Mouse (Mus musculus): ENCODE measurements around the gene Nudcd3.
"Not testable (repeated sequence)": the region's sequence is repeated elsewhere in the genome, so short reads cannot be mapped to it uniquely, and the experiment has no call there.

Nudcd3 gene

GRCm38 (mm10) chr11:6123605-6124120 is 76.6 kb downstream of the Nudcd3 start:
- DNase-seq (ENCODE audit: low spot score in 2 of 2): no peak

- no peak for DNase-seq (ENCODE audit: low spot score in 2 of 2)
These were observed 77.6 kb downstream of the Nudcd3 start for GRCm38 (mm10) chr11:6122631-6123030.

GRCm38 (mm10) chr11:6120596-6120995 is 79.6 kb downstream of the Nudcd3 start:
- peak; percentile 81 to 92 for DNase-seq (ENCODE audit: low spot score in 2 of 2)

- peak in 1 of 2 experiments; percentile 26 for DNase-seq (ENCODE audit: low spot score in 2 of 2)
These were observed 80.2 kb downstream of the Nudcd3 start for GRCm38 (mm10) chr11:6120001-6120400.

- peak; percentile 75 to 76 for DNase-seq (ENCODE audit: low spot score in 2 of 2)
These were observed 80.9 kb downstream of the Nudcd3 start for GRCm38 (mm10) chr11:6119312-6119711.

- DNase-seq (ENCODE audit: low spot score in 2 of 2): peak; percentile 42 to 44
These were observed 82.3 kb downstream of the Nudcd3 start for GRCm38 (mm10) chr11:6117956-6118355.

GRCm38 (mm10) chr11:6111734-6112484 is 88.3 kb downstream of the Nudcd3 start:
- DNase-seq (ENCODE audit: low spot score in 2 of 2): no peak

GRCm38 (mm10) chr11:6109990-6110389 is 90.2 kb downstream of the Nudcd3 start:
- DNase-seq (ENCODE audit: low spot score in 2 of 2): peak; percentile 24 to 51

- no peak for DNase-seq (ENCODE audit: low spot score in 2 of 2)
These were observed 91.9 kb downstream of the Nudcd3 start for GRCm38 (mm10) chr11:6108296-6108695.

- no peak for DNase-seq (ENCODE audit: low spot score in 2 of 2)
These were observed 92.5 kb downstream of the Nudcd3 start for GRCm38 (mm10) chr11:6107722-6108121.

- no peak for DNase-seq (ENCODE audit: low spot score in 2 of 2)
These were observed 95.5 kb downstream of the Nudcd3 start for GRCm38 (mm10) chr11:6104734-6105133.

GRCm38 (mm10) chr11:6096637-6097036 is 103.6 kb downstream of the Nudcd3 start:
- not testable (repeated sequence) for DNase-seq (ENCODE audit: low spot score in 2 of 2)

GRCm38 (mm10) chr11:6086991-6087390 is 113.2 kb downstream of the Nudcd3 start:
- DNase-seq (ENCODE audit: low spot score in 2 of 2): peak; percentile 63 to 75

GRCm38 (mm10) chr11:6078737-6079136 is 121.5 kb downstream of the Nudcd3 start:
- DNase-seq (ENCODE audit: low spot score in 2 of 2): no peak

- DNase-seq (ENCODE audit: low spot score in 2 of 2): no peak
These were observed 124.6 kb downstream of the Nudcd3 start for GRCm38 (mm10) chr11:6075618-6076066.

GRCm38 (mm10) chr11:6068181-6068957 is 131.8 kb downstream of the Nudcd3 start:
- peak in 1 of 2 experiments; percentile 61 for DNase-seq (ENCODE audit: low spot score in 2 of 2)

GRCm38 (mm10) chr11:6067160-6067559 is 133.1 kb downstream of the Nudcd3 start:
- DNase-seq (ENCODE audit: low spot score in 2 of 2): no peak

GRCm38 (mm10) chr11:6066176-6066575 is 134.0 kb downstream of the Nudcd3 start, which contains the start of gene Camk2b:
Camk2b (minus strand) TSS chr11:6066362.
- no peak for DNase-seq (ENCODE audit: low spot score in 2 of 2)

- peak; percentile 64 to 77 for DNase-seq (ENCODE audit: low spot score in 2 of 2)
These were observed 134.6 kb downstream of the Nudcd3 start for GRCm38 (mm10) chr11:6065551-6066121.

- no peak for DNase-seq (ENCODE audit: low spot score in 2 of 2)
These were observed 135.1 kb downstream of the Nudcd3 start for GRCm38 (mm10) chr11:6065046-6065521.

GRCm38 (mm10) chr11:6064215-6065045 is 135.8 kb downstream of the Nudcd3 start:
- peak; percentile 60 to 70 for DNase-seq (ENCODE audit: low spot score in 2 of 2)

Data from frontal cortex, postnatal 36 days (tissue).